Comparison of ENCODE assay signal across 31 mouse cellular contexts in the genomic region with DNA sequence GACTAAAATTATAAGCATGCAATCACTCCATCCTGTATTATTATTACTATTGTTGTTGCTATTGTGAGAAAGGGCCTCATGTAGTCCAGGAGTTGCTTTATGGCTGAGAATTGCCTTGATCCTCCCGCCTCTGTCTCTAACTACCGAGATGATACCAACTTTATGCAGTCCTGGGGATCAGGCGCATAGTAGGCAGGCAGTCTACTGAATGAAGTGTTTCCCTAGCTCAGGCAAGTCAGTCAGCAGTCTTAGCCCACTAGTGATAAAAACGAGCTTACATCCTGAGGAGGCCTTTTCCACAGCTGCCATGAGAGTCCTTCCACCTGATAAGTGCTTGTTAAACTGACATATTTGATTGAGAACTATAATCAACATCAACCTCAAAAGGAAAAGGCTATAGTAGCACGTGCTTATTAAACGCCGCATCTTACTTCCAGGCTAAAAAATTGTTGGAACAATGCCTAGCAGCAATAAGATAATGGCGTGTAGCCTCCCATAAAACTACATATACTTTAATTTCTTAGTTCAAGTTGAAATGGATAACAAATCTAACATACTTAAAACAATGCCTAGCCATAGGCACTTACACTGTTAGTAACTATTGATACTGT.
"Had no signal": no experiment of that assay in that cellular context is flagged by ENCODE, and none has a peak within 500 bp of the region (broad histone marks: within the 10 kb centered on the region; RNA-seq: fewer than 3 reads in every experiment).

No protein-coding gene starts in this region.

- H3K9me3 ChIP-seq: heart, embryonic 10.5 days; heart, embryonic 12.5 days; heart, embryonic 13.5 days; heart, embryonic 15.5 days; hindbrain, embryonic 10.5 days; hindbrain, embryonic 12.5 days; hindbrain, embryonic 13.5 days; hindbrain, embryonic 15.5 days; intestine, embryonic 15.5 days had no signal

- H3K27ac ChIP-seq: heart, embryonic 10.5 days; heart, embryonic 15.5 days; hindbrain, embryonic 10.5 days; hindbrain, embryonic 12.5 days; hindbrain, embryonic 13.5 days; hindbrain, embryonic 14.5 days; hindbrain, embryonic 15.5 days; hindbrain, postnatal 0 days; intestine, embryonic 15.5 days; kidney, embryonic 15.5 days; kidney, postnatal 0 days; layer of hippocampus, adult 2 months; left cerebral cortex, adult 2 months had no signal

- H3K9ac ChIP-seq: heart, embryonic 12.5 days; heart, embryonic 13.5 days; heart, embryonic 15.5 days; hindbrain, embryonic 12.5 days; hindbrain, embryonic 13.5 days; hindbrain, embryonic 14.5 days; hindbrain, embryonic 15.5 days; intestine, embryonic 15.5 days; kidney, embryonic 15.5 days had no signal

- H3K4me3 ChIP-seq: heart, embryonic 10.5 days; heart, embryonic 12.5 days; heart, embryonic 13.5 days; heart, embryonic 15.5 days; hindbrain, embryonic 10.5 days; hindbrain, embryonic 12.5 days; hindbrain, embryonic 13.5 days; hindbrain, embryonic 15.5 days; intestine, embryonic 15.5 days; kidney, embryonic 15.5 days; layer of hippocampus, adult 2 months; left cerebral cortex, adult 2 months had no signal

- H3K27me3 ChIP-seq: heart, embryonic 12.5 days; heart, embryonic 13.5 days; heart, embryonic 15.5 days; hindbrain, embryonic 12.5 days; hindbrain, embryonic 13.5 days; hindbrain, embryonic 15.5 days; intestine, embryonic 15.5 days; kidney, embryonic 15.5 days had no signal

- H3K4me1 ChIP-seq: hindbrain, embryonic 10.5 days; hindbrain, embryonic 12.5 days; intestine, embryonic 15.5 days; kidney, embryonic 15.5 days had no signal

- H3K36me3 ChIP-seq: hindbrain, embryonic 12.5 days; hindbrain, embryonic 15.5 days; intestine, embryonic 15.5 days had no signal

- DNase-seq: heart, postnatal 10 days; heart, postnatal 14 days; heart, postnatal 36 days; heart, postnatal 4 days; kidney, adult 11 months; kidney, adult 18-20 months; kidney, adult 2 months; kidney, adult 8-10 months; kidney, adult 9 months; kidney, postnatal 10 days; kidney, postnatal 14 days; kidney, postnatal 25 days; kidney, postnatal 36 days; kidney, postnatal 4 days; layer of hippocampus, adult 9-11 months; layer of hippocampus, postnatal 36 days had no signal
